8 mouse cellular contexts compared by ENCODE assay signal in genomic region chr9:110625350-110625908, GRCm38 (mm10). TPM values are rescaled to one million over a fixed set of nuclear protein-coding genes. Genes with fewer than 3 reads are reported as not detected.
A peak's percentile ranks its signal among the peaks of the same experiment; 100 is the strongest.
DNase-seq lines count a peak whose midpoint lies in the region; ATAC-seq and TF ChIP-seq lines count a peak whose summit lies in the region.

No protein-coding gene starts in this region.

- H3K4me1 ChIP-seq in heart, embryonic 10.5 days, result peaks cover 42% of the 10 kb centered on the region
- H3K4me1 ChIP-seq in ES-E14 (ENCODE audit: control insufficient read depth in 2 of 2, insufficient read depth in 2 of 2, low read length in 2 of 2, poor library complexity in 1 of 2), result peaks cover 0 to 13% of the 10 kb centered on the region in 2 experiments; a peak in 1 of 4 replicates
- H3K4me1 ChIP-seq in heart, postnatal 0 days (ENCODE audit: control insufficient read depth, insufficient read depth), result 0 out of 2 replicates have a peak, but pooled peaks cover 4% of the 10 kb centered on the region
- H3K4me1 ChIP-seq in midbrain, embryonic 10.5 days, result peaks cover 26% of the 10 kb centered on the region

- in situ Hi-C loops in ES-E14 (cut with MboI; ENCODE audit: low sequenced_read_pairs in 2 of 2, unreplicated experiment in 2 of 2), result no loop called here

- intact Hi-C loops in heart, postnatal 25 days (cut with DNase I), result loop anchor here (5.0 kb wide), 1 partner anchor 178 kb away; no protein-coding TSS in a partner anchor

- peak overlapping the region; percentile 92 for H3K4me2 ChIP-seq in heart, postnatal 0 days (ENCODE audit: low read depth, low read length)

- peak overlapping the region; percentile 53 for H3K9ac ChIP-seq in ES-E14 (ENCODE audit: insufficient read depth, low read depth, low read length, poor library complexity, severe bottlenecking)
- H3K9ac ChIP-seq in heart, postnatal 0 days (replicated peaks; ENCODE audit: low read depth, low read length), result peak overlapping the region; percentile 53; the same call in 1 of the 2 replicates

- H3K9me3 ChIP-seq in heart, embryonic 10.5 days, result no peaks in the 10 kb centered on the region
- H3K9me3 ChIP-seq in ES-E14 (ENCODE audit: control insufficient read depth, insufficient read depth, low read depth, low read length), result no peaks in the 10 kb centered on the region
- no peaks in the 10 kb centered on the region for H3K9me3 ChIP-seq in heart, postnatal 0 days (replicated peaks; ENCODE audit: control insufficient read depth, low read length)
- H3K9me3 ChIP-seq in midbrain, embryonic 10.5 days (replicated peaks), result no peaks in the 10 kb centered on the region

- WGBS in heart, embryonic 10.5 days, result 72% methylated on average over 11 of the region's 11 CpGs
- WGBS in heart, postnatal 0 days, result 71% methylated on average over 11 of the region's 11 CpGs
- 67% methylated on average over 11 of the region's 11 CpGs for WGBS in midbrain, embryonic 10.5 days

- TF ChIP-seq CTCF in heart, postnatal 0 days (IDR thresholded peaks at IDR 0.05; ENCODE audit: low read depth), result no peak

- H3K27ac ChIP-seq in heart, embryonic 10.5 days, result peak overlapping the region; percentile 89
- no peak overlapping the region for H3K27ac ChIP-seq in ES-E14 (ENCODE audit: insufficient read depth, low read depth, low read length, poor library complexity, severe bottlenecking)
- peak overlapping the region; percentile 84 for H3K27ac ChIP-seq in heart, postnatal 0 days (ENCODE audit: low read depth)
- peak overlapping the region; percentile 88 for H3K27ac ChIP-seq in midbrain, embryonic 10.5 days (replicated peaks)

- DNase-seq in heart, embryonic 10.5 days (ENCODE audit: low spot score), result no peak
- DNase-seq in heart, postnatal 25 days (ENCODE audit: low spot score), result no peak
- no peak for DNase-seq in ES-E14 (ENCODE audit: low read depth, low spot score)
- DNase-seq in heart, postnatal 0 days (ENCODE audit: low spot score), result no peak
- DNase-seq in midbrain, embryonic 10.5 days (ENCODE audit: low spot score), result no peak
- no peak for DNase-seq in adrenal gland, adult 18-20 months (ENCODE audit: low spot score in 2 of 2)
- DNase-seq in testis, postnatal 14 days (ENCODE audit: low spot score), result no peak
- DNase-seq in frontal cortex, postnatal 36 days (ENCODE audit: low spot score in 2 of 2), result no peak

- no peak for ATAC-seq in heart, postnatal 0 days (ENCODE audit: insufficient read depth, low read depth)

- H3K4me3 ChIP-seq in heart, embryonic 10.5 days, result peak overlapping the region; percentile 67
- peak overlapping the region; percentile 56 to 83 for H3K4me3 ChIP-seq in ES-E14 (ENCODE audit: insufficient read depth in 1 of 2, low read depth in 1 of 2, low read length in 2 of 2, poor library complexity in 1 of 2, severe bottlenecking in 1 of 2)
- H3K4me3 ChIP-seq in heart, postnatal 0 days (ENCODE audit: low read depth, low read length), result peak overlapping the region; percentile 60
- peak overlapping the region; percentile 61 for H3K4me3 ChIP-seq in midbrain, embryonic 10.5 days

- no peak for TF ChIP-seq EP300 in heart, postnatal 0 days (IDR thresholded peaks at IDR 0.05; ENCODE audit: low read depth)

- H3K27me3 ChIP-seq in heart, embryonic 10.5 days (ENCODE audit: insufficient read depth, poor library complexity, severe bottlenecking), result peaks cover 37% of the 10 kb centered on the region
- no peaks in the 10 kb centered on the region for H3K27me3 ChIP-seq in heart, postnatal 0 days (ENCODE audit: control insufficient read depth, insufficient read depth, low read length)
- H3K27me3 ChIP-seq in midbrain, embryonic 10.5 days (ENCODE audit: low read depth, poor library complexity, severe bottlenecking), result peaks cover 24% of the 10 kb centered on the region

- H3K36me3 ChIP-seq in heart, embryonic 10.5 days, result peaks cover 31% of the 10 kb centered on the region
- H3K36me3 ChIP-seq in ES-E14 (ENCODE audit: control insufficient read depth, insufficient read depth, low read length, poor library complexity, severe bottlenecking), result peaks cover 23% of the 10 kb centered on the region; the same call in 1 of the 2 replicates
- peaks cover 43% of the 10 kb centered on the region for H3K36me3 ChIP-seq in heart, postnatal 0 days (replicated peaks; ENCODE audit: control insufficient read depth, insufficient read depth, low read length)
- H3K36me3 ChIP-seq in midbrain, embryonic 10.5 days, result peaks cover 26% of the 10 kb centered on the region

TF ChIP-seq in ES-E14, 5 proteins besides CTCF, POLR2A, EP300 and RAD21:
- TF ChIP-seq CHD2 (IDR thresholded peaks at IDR 0.05; ENCODE audit: low read depth, low read length), result no peak
- no peak for TF ChIP-seq ZNF384 (IDR thresholded peaks at IDR 0.05; ENCODE audit: low read depth, low read length)
- TF ChIP-seq ZC3H11A (IDR thresholded peaks at IDR 0.05; ENCODE audit: borderline replicate concordance, low read depth, low read length), result no peak
- no peak for TF ChIP-seq MAFK (IDR thresholded peaks at IDR 0.05; ENCODE audit: insufficient read depth, low read depth, low read length)
- TF ChIP-seq HCFC1 (IDR thresholded peaks at IDR 0.05; ENCODE audit: borderline replicate concordance, insufficient read depth, low read length), result no peak

RNA-seq across cellular contexts. Expression of gene Nradd, which starts 1.2 kb away (rescaled TPM):
- 28.5 and 32.3 TPM in 2 replicates for polyA plus RNA-seq in heart, embryonic 10.5 days (2016; fragmentation: Nextera tagmentation; extraction: Ambion mirVana)
- 1 to 10 TPM; 1.1 to 2.0 TPM for total RNA-seq in heart, postnatal 25 days (2021)
- total RNA-seq in ES-E14 (2012; rRNA removed), result 65.5 and 83.8 TPM in 2 replicates
- total RNA-seq in heart, postnatal 0 days (2014; rRNA removed; ENCODE audit: low replicate concordance), result 7.9 and 22.8 TPM in 2 replicates
- polyA plus RNA-seq in heart, postnatal 0 days (2015; fragmentation: Nextera tagmentation; extraction: Ambion mirVana), result 10.4 and 11.5 TPM in 2 replicates
- 36.8 and 45.4 TPM in 2 replicates for polyA plus RNA-seq in midbrain, embryonic 10.5 days (2016; fragmentation: Nextera tagmentation; extraction: Ambion mirVana)
- total RNA-seq in adrenal gland, adult 18-20 months (2021), result 10 to 100 TPM; 11.0 to 14.0 TPM

RNA-seq across cellular contexts. Expression of gene Nbeal2, which starts 28.5 kb away (rescaled TPM):
- polyA plus RNA-seq in heart, embryonic 10.5 days (2016; fragmentation: Nextera tagmentation; extraction: Ambion mirVana), result 2.4 and 3.1 TPM in 2 replicates
- total RNA-seq in heart, postnatal 25 days (2021), result 1 to 10 TPM; 8.2 to 8.7 TPM
- 13.6 and 24.1 TPM in 2 replicates for total RNA-seq in ES-E14 (2012; rRNA removed)
- 11.5 and 12.9 TPM in 2 replicates for total RNA-seq in heart, postnatal 0 days (2014; rRNA removed; ENCODE audit: low replicate concordance)
- polyA plus RNA-seq in heart, postnatal 0 days (2015; fragmentation: Nextera tagmentation; extraction: Ambion mirVana), result 1.2 and 1.6 TPM in 2 replicates
- 1.3 and 1.4 TPM in 2 replicates for polyA plus RNA-seq in midbrain, embryonic 10.5 days (2016; fragmentation: Nextera tagmentation; extraction: Ambion mirVana)
- 1 to 10 TPM; 8.5 to 9.8 TPM for total RNA-seq in adrenal gland, adult 18-20 months (2021)

RNA-seq across cellular contexts. Expression of gene Ccdc12, which starts 30.9 kb away (rescaled TPM):
- polyA plus RNA-seq in heart, embryonic 10.5 days (2016; fragmentation: Nextera tagmentation; extraction: Ambion mirVana), result 159 and 189 TPM in 2 replicates
- total RNA-seq in heart, postnatal 25 days (2021), result 10 to 100 TPM; 61.6 to 66.8 TPM
- 79.9 and 82.2 TPM in 2 replicates for total RNA-seq in ES-E14 (2012; rRNA removed)
- 52.9 and 95.9 TPM in 2 replicates for total RNA-seq in heart, postnatal 0 days (2014; rRNA removed; ENCODE audit: low replicate concordance)
- polyA plus RNA-seq in heart, postnatal 0 days (2015; fragmentation: Nextera tagmentation; extraction: Ambion mirVana), result 134 and 143 TPM in 2 replicates
- 176 and 189 TPM in 2 replicates for polyA plus RNA-seq in midbrain, embryonic 10.5 days (2016; fragmentation: Nextera tagmentation; extraction: Ambion mirVana)
- 10 to 100 TPM; 49.6 to 52.2 TPM for total RNA-seq in adrenal gland, adult 18-20 months (2021)
